Mouse (Mus musculus) embryonic facial prominence, embryonic 10.5 days (tissue): ENCODE measurements at regions not wholly inside any gene's neighbourhood (a gene's known extent, or its start where the extent isn't known, plus 50 kb on each side); places are given as distances from the start of the nearest gene placed in this dataset.
A peak's percentile ranks its signal among the peaks of the same experiment; 100 is the strongest.

Source experiments
- DNase-seq: peaks from one replicate; pipeline ENCODE4 v3.0.0-alpha.2; 2017; ENCODE audit warnings: low spot score
- H3K27ac ChIP-seq: fragments of 300-500 bp; sonication (generic); replicated peaks from 2 replicates; pipeline ENCODE4 v1.5.1; 2016; ENCODE audit warnings: mild to moderate bottlenecking
- H3K27me3 ChIP-seq: fragments of 300-500 bp; sonication (generic); replicated peaks from 2 replicates; pipeline ENCODE4 v1.6.1; 2016; ENCODE audit warnings: low read depth, mild to moderate bottlenecking; ENCODE audit not compliant: poor library complexity, severe bottlenecking
- H3K36me3 ChIP-seq: fragments of 300-500 bp; sonication (generic); replicated peaks from 2 replicates; pipeline ENCODE4 v1.6.1; 2016; ENCODE audit warnings: mild to moderate bottlenecking, moderate library complexity
- H3K4me1 ChIP-seq: fragments of 300-500 bp; sonication (generic); 2 replicates; pipeline ENCODE4 v1.6.1; 2016
- H3K4me3 ChIP-seq: fragments of 300-500 bp; sonication (generic); 2 replicates; pipeline ENCODE4 v1.5.1; 2016; ENCODE audit warnings: mild to moderate bottlenecking, moderate library complexity
- H3K9me3 ChIP-seq: fragments of 300-500 bp; sonication (generic); 2 replicates; pipeline ENCODE4 v1.6.1; 2016; ENCODE audit warnings: mild to moderate bottlenecking
- WGBS: fragments of 180-500 bp; shearing (Covaris S2); methylation state at CpG from one replicate; pipeline ENCODE4 v1.1.7; 2016; 5-methylcytosine and 5-hydroxymethylcytosine counted together

- Histone ChIP-seq H3K9me3 (no peaks in the 10 kb centered on the region), H3K27me3 (peaks cover 9% of the 10 kb centered on the region), H3K36me3 (no peaks in the 10 kb centered on the region), H3K27ac (no peak overlapping the region), H3K4me3 (no peak overlapping the region), H3K4me1 (peaks cover 24% of the 10 kb centered on the region)
- no peak for DNase-seq
- WGBS = 91% methylated on average over 11 of the region's 11 CpGs
Measured at GRCm38 (mm10) chr8:26895867-26896266, 81.3 kb upstream of the Zfp703 start.

GRCm38 (mm10) chr8:26903289-26903688, 73.8 kb upstream of the Zfp703 start:
- Histone ChIP-seq H3K27me3 (peaks cover 10% of the 10 kb centered on the region; the same call in 1 of the 2 replicates), H3K36me3 (no peaks in the 10 kb centered on the region), H3K27ac (no peak overlapping the region), H3K4me1 (peaks cover 23% of the 10 kb centered on the region), H3K9me3 (no peaks in the 10 kb centered on the region), H3K4me3 (no peak overlapping the region)
- 78% methylated on average over 5 of the region's 5 CpGs for WGBS
- DNase-seq = no peak

- Histone ChIP-seq H3K4me1 (peaks cover 18% of the 10 kb centered on the region), H3K36me3 (no peaks in the 10 kb centered on the region), H3K27ac (0 out of 2 replicates have a peak overlapping the region, but pooled peaks have one; percentile 24), H3K4me3 (no peak overlapping the region), H3K27me3 (peaks cover 10% of the 10 kb centered on the region; the same call in 1 of the 2 replicates), H3K9me3 (no peaks in the 10 kb centered on the region)
- WGBS = 88% methylated on average over 4 of the region's 4 CpGs
- no peak for DNase-seq
Measured at GRCm38 (mm10) chr8:26906257-26906656, 70.9 kb upstream of the Zfp703 start.

GRCm38 (mm10) chr8:26907347-26908170, 69.6 kb upstream of the Zfp703 start:
- peak overlapping the region; percentile 44 for H3K27ac ChIP-seq
- 84% methylated on average over 8 of the region's 8 CpGs for WGBS

GRCm38 (mm10) chr8:26910186-26910585, 66.9 kb upstream of the Zfp703 start:
- no peaks in the 10 kb centered on the region for H3K9me3 ChIP-seq
- no peak overlapping the region for H3K4me3 ChIP-seq
- WGBS = 85% methylated on average over 3 of the region's 3 CpGs
- peaks cover 10% of the 10 kb centered on the region; the same call in 1 of the 2 replicates for H3K27me3 ChIP-seq
- no peaks in the 10 kb centered on the region for H3K36me3 ChIP-seq
- H3K27ac ChIP-seq = no peak overlapping the region
- no peak for DNase-seq
- H3K4me1 ChIP-seq = peaks cover 21% of the 10 kb centered on the region

More at GRCm38 (mm10) chr8:26907347-26908170, 69.6 kb upstream of the Zfp703 start:
- H3K9me3 ChIP-seq = no peaks in the 10 kb centered on the region
- H3K4me1 ChIP-seq = peaks cover 18% of the 10 kb centered on the region
- no peaks in the 10 kb centered on the region for H3K36me3 ChIP-seq
- H3K4me3 ChIP-seq = no peak overlapping the region
- no peak for DNase-seq
- H3K27me3 ChIP-seq = peaks cover 10% of the 10 kb centered on the region; the same call in 1 of the 2 replicates

- no peak for DNase-seq
- no peaks in the 10 kb centered on the region for H3K27me3 ChIP-seq
- H3K36me3 ChIP-seq = no peaks in the 10 kb centered on the region
- no peak overlapping the region for H3K27ac ChIP-seq
- H3K4me3 ChIP-seq = no peak overlapping the region
- 83% methylated on average over 18 of the region's 18 CpGs for WGBS
- peaks cover 11% of the 10 kb centered on the region for H3K4me1 ChIP-seq
- H3K9me3 ChIP-seq = no peaks in the 10 kb centered on the region
Measured at GRCm38 (mm10) chr8:26913562-26914529, 63.3 kb upstream of the Zfp703 start.

GRCm38 (mm10) chr8:26915731-26916130, 61.4 kb upstream of the Zfp703 start:
- Histone ChIP-seq H3K27me3 (no peaks in the 10 kb centered on the region), H3K36me3 (no peaks in the 10 kb centered on the region), H3K4me3 (no peak overlapping the region), H3K9me3 (no peaks in the 10 kb centered on the region), H3K4me1 (peaks cover 7% of the 10 kb centered on the region), H3K27ac (no peak overlapping the region)
- 83% methylated on average over 8 of the region's 8 CpGs for WGBS
- no peak for DNase-seq

GRCm38 (mm10) chr8:26921531-26922177, 55.5 kb upstream of the Zfp703 start:
- no peaks in the 10 kb centered on the region for H3K4me1 ChIP-seq
- DNase-seq = no peak
- no peak overlapping the region for H3K27ac ChIP-seq
- no peaks in the 10 kb centered on the region for H3K27me3 ChIP-seq
- H3K9me3 ChIP-seq = no peaks in the 10 kb centered on the region
- 92% methylated on average over 5 of the region's 5 CpGs for WGBS
- H3K4me3 ChIP-seq = no peak overlapping the region
- H3K36me3 ChIP-seq = no peaks in the 10 kb centered on the region

- no peaks in the 10 kb centered on the region for H3K9me3 ChIP-seq
- H3K27ac ChIP-seq = no peak overlapping the region
- H3K4me3 ChIP-seq = no peak overlapping the region
- H3K4me1 ChIP-seq = no peaks in the 10 kb centered on the region
- no peak for DNase-seq
- 88% methylated on average over 5 of the region's 5 CpGs for WGBS
- no peaks in the 10 kb centered on the region for H3K27me3 ChIP-seq
- no peaks in the 10 kb centered on the region for H3K36me3 ChIP-seq
Measured at GRCm38 (mm10) chr8:26922178-26922540, 55.0 kb upstream of the Zfp703 start.

GRCm38 (mm10) chr8:26923166-26923565, 54.0 kb upstream of the Zfp703 start:
- Histone ChIP-seq H3K27me3 (no peaks in the 10 kb centered on the region), H3K4me1 (no peaks in the 10 kb centered on the region), H3K36me3 (no peaks in the 10 kb centered on the region), H3K27ac (no peak overlapping the region), H3K4me3 (no peak overlapping the region), H3K9me3 (peaks cover under 1% of the 10 kb centered on the region; the same call in 1 of the 2 replicates)
- no peak for DNase-seq
- 74% methylated on average over 8 of the region's 8 CpGs for WGBS
